Mouse (Mus musculus): ENCODE data around the gene Dhrs7b. TPM values are rescaled to one million over a fixed set of nuclear protein-coding genes. Genes with fewer than 3 reads are reported as not detected.

The Dhrs7b gene
- polyA plus RNA-seq, 1 experiment from 2014 or later: 23.5 TPM

- Histone ChIP-seq H3K4me3 (ENCODE audit: low read depth, low read length) (no peak overlapping the region), H3K9me3 (ENCODE audit: control insufficient read depth, low read length) (no peaks in the 10 kb centered on the region), H3K27me3 (ENCODE audit: control insufficient read depth, insufficient read depth, low read length) (no peaks in the 10 kb centered on the region), H3K9ac (ENCODE audit: low read depth, low read length) (no peak overlapping the region), H3K27ac (ENCODE audit: low read depth, low read length) (no peak overlapping the region), H3K4me2 (replicated peaks; ENCODE audit: low read depth, low read length) (no peak overlapping the region), H3K4me1 (replicated peaks; ENCODE audit: control insufficient read depth, insufficient read depth, low read length) (no peaks in the 10 kb centered on the region), H3K36me3 (ENCODE audit: control insufficient read depth, insufficient read depth, low read length) (no peaks in the 10 kb centered on the region)
- no peak for DNase-seq (ENCODE audit: low spot score)
- ATAC-seq (ENCODE audit: low FRiP score): no peak
- 66% methylated on average over 4 of the region's 4 CpGs for WGBS
Observed at GRCm38 (mm10) chr11:60827241-60827945, 3.0 kb upstream of the Dhrs7b start.

DNA sequence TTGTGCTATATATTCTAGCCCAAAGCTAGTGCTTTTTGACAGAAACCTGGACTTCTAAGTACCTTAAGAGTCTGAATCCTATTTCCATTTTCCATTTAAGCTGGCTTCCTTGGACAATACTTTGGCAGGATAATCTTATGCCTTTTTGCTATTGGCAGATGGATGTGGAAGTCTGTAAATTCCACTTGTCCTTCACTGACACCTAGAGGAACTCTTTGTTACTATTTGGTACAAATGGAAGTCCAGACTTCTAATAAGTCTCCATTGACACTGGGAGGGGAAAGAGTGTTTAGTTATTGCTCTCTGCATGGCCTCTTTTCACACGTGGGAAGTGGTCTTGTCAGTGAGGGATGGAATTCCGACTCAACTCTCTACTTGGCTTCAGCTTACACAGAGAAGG, 1.5 kb upstream of the Dhrs7b start:
- H3K4me3 ChIP-seq (ENCODE audit: low read depth, low read length): no peak overlapping the region
- ATAC-seq (ENCODE audit: low FRiP score) (no peak), DNase-seq (ENCODE audit: low spot score) (no peak)
- WGBS: 41% methylated on average over 2 of the region's 2 CpGs
- H3K9me3 ChIP-seq (ENCODE audit: control insufficient read depth, low read length): no peaks in the 10 kb centered on the region
- no peak overlapping the region for H3K9ac ChIP-seq (ENCODE audit: low read depth, low read length)
- H3K27ac ChIP-seq (ENCODE audit: low read depth, low read length): no peak overlapping the region
- H3K4me2 ChIP-seq (replicated peaks; ENCODE audit: low read depth, low read length): no peak overlapping the region
- no peaks in the 10 kb centered on the region for H3K4me1 ChIP-seq (replicated peaks; ENCODE audit: control insufficient read depth, insufficient read depth, low read length)
- no peaks in the 10 kb centered on the region for H3K27me3 ChIP-seq (ENCODE audit: control insufficient read depth, insufficient read depth, low read length)
- no peaks in the 10 kb centered on the region for H3K36me3 ChIP-seq (ENCODE audit: control insufficient read depth, insufficient read depth, low read length)

DNA sequence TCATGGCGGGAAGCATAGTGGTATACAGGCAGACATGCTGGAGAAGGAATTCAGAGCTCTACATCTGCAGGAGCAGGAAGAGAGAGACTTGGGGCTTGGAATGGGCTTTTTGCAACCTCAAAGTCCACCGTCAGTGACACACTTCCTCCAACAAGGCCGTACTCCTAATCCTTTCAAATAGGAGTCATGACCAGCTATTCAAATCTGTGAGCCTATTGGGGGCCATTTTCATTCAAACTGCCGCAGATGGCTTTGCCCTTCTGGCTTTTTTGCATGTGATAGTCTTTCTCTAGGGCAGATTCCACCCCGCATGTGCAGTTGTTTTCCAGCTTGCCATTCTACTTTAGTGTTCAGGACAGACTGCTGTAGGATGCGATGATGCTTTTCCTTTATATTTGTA, 6.5 kb downstream of the Dhrs7b start:
- no peaks in the 10 kb centered on the region for H3K36me3 ChIP-seq (ENCODE audit: control insufficient read depth, insufficient read depth, low read length)
- DNase-seq (ENCODE audit: low spot score) (no peak), ATAC-seq (ENCODE audit: low FRiP score) (no peak)
- H3K9ac ChIP-seq (ENCODE audit: low read depth, low read length): no peak overlapping the region
- H3K4me3 ChIP-seq (ENCODE audit: low read depth, low read length): no peak overlapping the region
- H3K27ac ChIP-seq (ENCODE audit: low read depth, low read length): no peak overlapping the region
- no peak overlapping the region for H3K4me2 ChIP-seq (replicated peaks; ENCODE audit: low read depth, low read length)
- 91% methylated on average over 6 of the region's 6 CpGs for WGBS
- no peaks in the 10 kb centered on the region for H3K4me1 ChIP-seq (replicated peaks; ENCODE audit: control insufficient read depth, insufficient read depth, low read length)
- H3K27me3 ChIP-seq (ENCODE audit: control insufficient read depth, insufficient read depth, low read length): no peaks in the 10 kb centered on the region
- H3K9me3 ChIP-seq (ENCODE audit: control insufficient read depth, low read length): no peaks in the 10 kb centered on the region

GRCm38 (mm10) chr11:60837644-60838406, 7.4 kb downstream of the Dhrs7b start:
- DNase-seq (ENCODE audit: low spot score) (no peak), ATAC-seq (ENCODE audit: low FRiP score) (no peak)
- no peaks in the 10 kb centered on the region for H3K36me3 ChIP-seq (ENCODE audit: control insufficient read depth, insufficient read depth, low read length)
- WGBS: 96% methylated on average over 10 of the region's 10 CpGs
- H3K4me3 ChIP-seq (ENCODE audit: low read depth, low read length): no peak overlapping the region
- H3K27me3 ChIP-seq (ENCODE audit: control insufficient read depth, insufficient read depth, low read length): no peaks in the 10 kb centered on the region
- no peak overlapping the region for H3K27ac ChIP-seq (ENCODE audit: low read depth, low read length)
- no peak overlapping the region for H3K9ac ChIP-seq (ENCODE audit: low read depth, low read length)
- no peaks in the 10 kb centered on the region for H3K9me3 ChIP-seq (ENCODE audit: control insufficient read depth, low read length)
- no peak overlapping the region for H3K4me2 ChIP-seq (replicated peaks; ENCODE audit: low read depth, low read length)
- no peaks in the 10 kb centered on the region for H3K4me1 ChIP-seq (replicated peaks; ENCODE audit: control insufficient read depth, insufficient read depth, low read length)

GRCm38 (mm10) chr11:60841467-60842200, 11.2 kb downstream of the Dhrs7b start:
- no peak for DNase-seq (ENCODE audit: low spot score)
- H3K4me3 ChIP-seq (ENCODE audit: low read depth, low read length): no peak overlapping the region
- H3K27ac ChIP-seq (ENCODE audit: low read depth, low read length): no peak overlapping the region
- H3K9ac ChIP-seq (ENCODE audit: low read depth, low read length): no peak overlapping the region
- H3K27me3 ChIP-seq (ENCODE audit: control insufficient read depth, insufficient read depth, low read length): no peaks in the 10 kb centered on the region
- no peak for ATAC-seq (ENCODE audit: low FRiP score)
- no peaks in the 10 kb centered on the region for H3K4me1 ChIP-seq (replicated peaks; ENCODE audit: control insufficient read depth, insufficient read depth, low read length)
- H3K36me3 ChIP-seq (ENCODE audit: control insufficient read depth, insufficient read depth, low read length): no peaks in the 10 kb centered on the region
- no peak overlapping the region for H3K4me2 ChIP-seq (replicated peaks; ENCODE audit: low read depth, low read length)
- H3K9me3 ChIP-seq (ENCODE audit: control insufficient read depth, low read length): no peaks in the 10 kb centered on the region
- 82% methylated on average over 12 of the region's 12 CpGs for WGBS

- 91% methylated on average over 5 of the region's 5 CpGs for WGBS
- no peak overlapping the region for H3K4me3 ChIP-seq (ENCODE audit: low read depth, low read length)
- no peak overlapping the region for H3K4me2 ChIP-seq (replicated peaks; ENCODE audit: low read depth, low read length)
- no peaks in the 10 kb centered on the region for H3K9me3 ChIP-seq (ENCODE audit: control insufficient read depth, low read length)
- DNase-seq (ENCODE audit: low spot score) (no peak), ATAC-seq (ENCODE audit: low FRiP score) (no peak)
- no peaks in the 10 kb centered on the region for H3K36me3 ChIP-seq (ENCODE audit: control insufficient read depth, insufficient read depth, low read length)
- H3K4me1 ChIP-seq (replicated peaks; ENCODE audit: control insufficient read depth, insufficient read depth, low read length): no peaks in the 10 kb centered on the region
- no peak overlapping the region for H3K9ac ChIP-seq (ENCODE audit: low read depth, low read length)
- H3K27me3 ChIP-seq (ENCODE audit: control insufficient read depth, insufficient read depth, low read length): no peaks in the 10 kb centered on the region
- H3K27ac ChIP-seq (ENCODE audit: low read depth, low read length): no peak overlapping the region
Observed at GRCm38 (mm10) chr11:60843412-60843811, 13.0 kb downstream of the Dhrs7b start.

- no peak overlapping the region for H3K9ac ChIP-seq (ENCODE audit: low read depth, low read length)
- no peaks in the 10 kb centered on the region for H3K4me1 ChIP-seq (replicated peaks; ENCODE audit: control insufficient read depth, insufficient read depth, low read length)
- H3K4me3 ChIP-seq (ENCODE audit: low read depth, low read length): no peak overlapping the region
- no peak overlapping the region for H3K27ac ChIP-seq (ENCODE audit: low read depth, low read length)
- H3K9me3 ChIP-seq (ENCODE audit: control insufficient read depth, low read length): no peaks in the 10 kb centered on the region
- ATAC-seq (ENCODE audit: low FRiP score): no peak
- no peaks in the 10 kb centered on the region for H3K27me3 ChIP-seq (ENCODE audit: control insufficient read depth, insufficient read depth, low read length)
- no peak overlapping the region for H3K4me2 ChIP-seq (replicated peaks; ENCODE audit: low read depth, low read length)
- no peak for DNase-seq (ENCODE audit: low spot score)
- no peaks in the 10 kb centered on the region for H3K36me3 ChIP-seq (ENCODE audit: control insufficient read depth, insufficient read depth, low read length)
- 85% methylated on average over 5 of the region's 5 CpGs for WGBS
Observed at GRCm38 (mm10) chr11:60845415-60845814, 15.0 kb downstream of the Dhrs7b start.

- Histone ChIP-seq H3K4me3 (ENCODE audit: low read depth, low read length) (no peak overlapping the region), H3K4me2 (replicated peaks; ENCODE audit: low read depth, low read length) (no peak overlapping the region), H3K36me3 (ENCODE audit: control insufficient read depth, insufficient read depth, low read length) (peaks cover 2% of the 10 kb centered on the region; the same call in 1 of the 2 replicates), H3K27me3 (ENCODE audit: control insufficient read depth, insufficient read depth, low read length) (no peaks in the 10 kb centered on the region), H3K9ac (ENCODE audit: low read depth, low read length) (no peak overlapping the region), H3K27ac (ENCODE audit: low read depth, low read length) (no peak overlapping the region), H3K4me1 (replicated peaks; ENCODE audit: control insufficient read depth, insufficient read depth, low read length) (no peaks in the 10 kb centered on the region), H3K9me3 (ENCODE audit: control insufficient read depth, low read length) (no peaks in the 10 kb centered on the region)
- WGBS: 82% methylated on average over 3 of the region's 3 CpGs
- ATAC-seq (ENCODE audit: low FRiP score) (no peak), DNase-seq (ENCODE audit: low spot score) (no peak)
Observed at GRCm38 (mm10) chr11:60856587-60856986, 26.2 kb downstream of the Dhrs7b start.

Data from hindbrain, embryonic 11.5 days (tissue).